Mouse (Mus musculus): ENCODE data around the gene Snf8. TPM values are rescaled to one million over a fixed set of nuclear protein-coding genes. Genes with fewer than 3 reads are reported as not detected.

Snf8 gene
- polyA plus RNA-seq, 1 experiment from 2014 or later: 84.3 TPM

GRCm38 (mm10) chr11:96015421-96015820, 19.3 kb upstream of the Snf8 start:
- Histone ChIP-seq H3K9me3 (ENCODE audit: control insufficient read depth, low read length) (no peaks in the 10 kb centered on the region), H3K4me2 (ENCODE audit: low read depth, low read length) (no peak overlapping the region), H3K4me1 (replicated peaks; ENCODE audit: control insufficient read depth, insufficient read depth, low read length) (no peaks in the 10 kb centered on the region), H3K27me3 (ENCODE audit: control insufficient read depth, insufficient read depth, low read depth, low read length) (peaks cover 8% of the 10 kb centered on the region), H3K27ac (ENCODE audit: low read length) (no peak overlapping the region), H3K36me3 (ENCODE audit: control insufficient read depth, insufficient read depth, low read length) (no peaks in the 10 kb centered on the region), H3K4me3 (ENCODE audit: low read length) (no peak overlapping the region), H3K9ac (ENCODE audit: low read length) (no peak overlapping the region)
- WGBS: 22% methylated on average over 5 of the region's 5 CpGs
- ATAC-seq (ENCODE audit: low read depth): no peak

- WGBS: 18% methylated on average over 9 of the region's 9 CpGs
- 0 out of 2 replicates have a peak, but pooled peaks cover under 1% of the 10 kb centered on the region for H3K27me3 ChIP-seq (ENCODE audit: control insufficient read depth, insufficient read depth, low read depth, low read length)
- H3K4me2 ChIP-seq (ENCODE audit: low read depth, low read length): no peak overlapping the region
- no peak overlapping the region for H3K4me3 ChIP-seq (ENCODE audit: low read length)
- no peak overlapping the region for H3K27ac ChIP-seq (ENCODE audit: low read length)
- H3K9ac ChIP-seq (ENCODE audit: low read length): no peak overlapping the region
- no peaks in the 10 kb centered on the region for H3K36me3 ChIP-seq (ENCODE audit: control insufficient read depth, insufficient read depth, low read length)
- H3K4me1 ChIP-seq (replicated peaks; ENCODE audit: control insufficient read depth, insufficient read depth, low read length): no peaks in the 10 kb centered on the region
- H3K9me3 ChIP-seq (ENCODE audit: control insufficient read depth, low read length): no peaks in the 10 kb centered on the region
- ATAC-seq (ENCODE audit: low read depth): no peak
Observed at GRCm38 (mm10) chr11:96017941-96018351, 16.7 kb upstream of the Snf8 start.

DNA sequence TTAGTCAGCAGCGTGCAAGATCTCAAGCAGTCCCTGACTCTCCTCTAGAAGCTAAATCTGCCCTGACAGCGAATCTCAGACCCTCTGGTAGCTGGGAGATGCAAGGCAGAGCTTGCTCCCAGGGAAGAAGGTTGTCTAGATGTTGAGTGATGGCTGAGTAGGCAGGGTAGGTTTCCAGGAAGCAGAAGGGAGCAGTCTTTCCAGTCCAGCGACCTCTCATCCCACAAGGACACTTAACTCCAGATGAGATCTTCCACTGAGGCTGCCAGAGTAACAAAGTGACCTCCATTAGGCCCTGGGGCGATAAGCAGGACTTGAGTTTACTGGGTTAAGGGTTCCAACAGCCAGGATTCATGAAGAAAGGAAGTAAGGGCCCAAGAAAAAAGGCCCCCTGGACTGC, 14.1 kb upstream of the Snf8 start:
- Histone ChIP-seq H3K4me1 (replicated peaks; ENCODE audit: control insufficient read depth, insufficient read depth, low read length) (no peaks in the 10 kb centered on the region), H3K9ac (ENCODE audit: low read length) (no peak overlapping the region), H3K4me3 (ENCODE audit: low read length) (no peak overlapping the region), H3K27me3 (ENCODE audit: control insufficient read depth, insufficient read depth, low read depth, low read length) (no peaks in the 10 kb centered on the region), H3K4me2 (ENCODE audit: low read depth, low read length) (no peak overlapping the region), H3K27ac (ENCODE audit: low read length) (no peak overlapping the region), H3K36me3 (ENCODE audit: control insufficient read depth, insufficient read depth, low read length) (no peaks in the 10 kb centered on the region), H3K9me3 (ENCODE audit: control insufficient read depth, low read length) (no peaks in the 10 kb centered on the region)
- WGBS: 39% methylated on average over 4 of the region's 4 CpGs
- ATAC-seq (ENCODE audit: low read depth): no peak

GRCm38 (mm10) chr11:96028130-96028529, 6.6 kb upstream of the Snf8 start:
- Histone ChIP-seq H3K27ac (ENCODE audit: low read length) (no peak overlapping the region), H3K4me1 (replicated peaks; ENCODE audit: control insufficient read depth, insufficient read depth, low read length) (no peaks in the 10 kb centered on the region), H3K36me3 (ENCODE audit: control insufficient read depth, insufficient read depth, low read length) (no peaks in the 10 kb centered on the region), H3K9me3 (ENCODE audit: control insufficient read depth, low read length) (no peaks in the 10 kb centered on the region), H3K4me2 (ENCODE audit: low read depth, low read length) (no peak overlapping the region), H3K9ac (ENCODE audit: low read length) (no peak overlapping the region), H3K27me3 (ENCODE audit: control insufficient read depth, insufficient read depth, low read depth, low read length) (no peaks in the 10 kb centered on the region; the same call in 1 of the 2 replicates), H3K4me3 (ENCODE audit: low read length) (no peak overlapping the region)
- WGBS: 44% methylated on average over 5 of the region's 5 CpGs
- no peak for ATAC-seq (ENCODE audit: low read depth)

DNA sequence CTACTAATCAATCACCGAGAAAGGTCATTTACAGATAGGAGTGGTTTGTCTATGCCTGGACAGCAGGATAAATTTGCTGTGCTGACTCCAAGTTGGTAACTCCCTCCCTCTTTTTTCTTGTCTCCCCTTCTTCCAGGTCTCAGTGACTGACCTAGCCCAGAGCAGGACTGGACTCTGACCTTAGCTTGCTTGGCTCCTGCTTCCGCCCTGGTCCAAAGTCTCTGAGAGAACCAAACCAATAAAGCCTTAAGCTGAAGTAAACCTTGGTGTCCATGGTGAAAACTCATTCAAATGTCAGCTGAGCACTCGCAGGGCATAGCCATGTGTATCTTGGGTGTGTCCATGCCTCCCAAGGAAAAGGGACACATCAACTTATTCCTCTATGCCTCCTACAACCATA, 4.1 kb upstream of the Snf8 start:
- H3K27me3 ChIP-seq (ENCODE audit: control insufficient read depth, insufficient read depth, low read depth, low read length): no peaks in the 10 kb centered on the region; the same call in 1 of the 2 replicates
- H3K4me1 ChIP-seq (replicated peaks; ENCODE audit: control insufficient read depth, insufficient read depth, low read length): peaks cover 2% of the 10 kb centered on the region
- no peak overlapping the region for H3K27ac ChIP-seq (ENCODE audit: low read length)
- H3K4me3 ChIP-seq (ENCODE audit: low read length): no peak overlapping the region
- H3K9ac ChIP-seq (ENCODE audit: low read length): no peak overlapping the region
- no peak overlapping the region for H3K4me2 ChIP-seq (ENCODE audit: low read depth, low read length)
- 84% methylated on average over 3 of the region's 3 CpGs for WGBS
- ATAC-seq (ENCODE audit: low read depth): no peak
- H3K36me3 ChIP-seq (ENCODE audit: control insufficient read depth, insufficient read depth, low read length): no peaks in the 10 kb centered on the region
- no peaks in the 10 kb centered on the region for H3K9me3 ChIP-seq (ENCODE audit: control insufficient read depth, low read length)

- WGBS: 58% methylated on average over 2 of the region's 2 CpGs
- H3K4me1 ChIP-seq (replicated peaks; ENCODE audit: control insufficient read depth, insufficient read depth, low read length): peaks cover 5% of the 10 kb centered on the region
- H3K4me2 ChIP-seq (ENCODE audit: low read depth, low read length): no peak overlapping the region
- no peak overlapping the region for H3K9ac ChIP-seq (ENCODE audit: low read length)
- H3K4me3 ChIP-seq (ENCODE audit: low read length): no peak overlapping the region
- ATAC-seq (ENCODE audit: low read depth): no peak
- H3K27ac ChIP-seq (ENCODE audit: low read length): no peak overlapping the region
- H3K9me3 ChIP-seq (ENCODE audit: control insufficient read depth, low read length): no peaks in the 10 kb centered on the region
- no peaks in the 10 kb centered on the region for H3K36me3 ChIP-seq (ENCODE audit: control insufficient read depth, insufficient read depth, low read length)
- no peaks in the 10 kb centered on the region; the same call in 1 of the 2 replicates for H3K27me3 ChIP-seq (ENCODE audit: control insufficient read depth, insufficient read depth, low read depth, low read length)
Observed at GRCm38 (mm10) chr11:96031701-96032100, 3.0 kb upstream of the Snf8 start.

DNA sequence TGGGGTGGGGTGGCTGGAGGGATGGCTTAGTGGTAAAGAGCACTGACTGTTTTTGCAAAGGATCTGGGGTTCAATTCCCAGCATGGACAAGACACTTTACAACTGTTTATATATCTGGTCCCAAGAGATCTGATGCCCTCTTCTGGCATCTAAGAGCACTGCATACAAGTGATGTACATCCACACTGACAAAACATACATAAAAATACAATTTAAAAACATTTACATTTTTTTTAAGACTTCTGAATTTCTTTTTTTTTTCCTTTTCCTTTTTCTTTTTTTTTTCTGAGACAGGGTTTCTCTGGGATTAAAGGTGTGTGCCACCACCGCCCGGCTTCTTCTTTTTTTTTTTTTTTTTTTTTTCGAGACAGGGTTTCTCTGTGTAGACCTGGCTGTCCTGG, 1.4 kb upstream of the Snf8 start:
- H3K9ac ChIP-seq (ENCODE audit: low read length): no peak overlapping the region
- no peaks in the 10 kb centered on the region for H3K36me3 ChIP-seq (ENCODE audit: control insufficient read depth, insufficient read depth, low read length)
- no peak overlapping the region for H3K27ac ChIP-seq (ENCODE audit: low read length)
- no peak overlapping the region for H3K4me2 ChIP-seq (ENCODE audit: low read depth, low read length)
- no peak for ATAC-seq (ENCODE audit: low read depth)
- H3K27me3 ChIP-seq (ENCODE audit: control insufficient read depth, insufficient read depth, low read depth, low read length): no peaks in the 10 kb centered on the region
- H3K4me1 ChIP-seq (replicated peaks; ENCODE audit: control insufficient read depth, insufficient read depth, low read length): peaks cover 5% of the 10 kb centered on the region
- H3K9me3 ChIP-seq (ENCODE audit: control insufficient read depth, low read length): no peaks in the 10 kb centered on the region
- H3K4me3 ChIP-seq (ENCODE audit: low read length): no peak overlapping the region
- 88% methylated on average over 3 of the region's 3 CpGs for WGBS

DNA sequence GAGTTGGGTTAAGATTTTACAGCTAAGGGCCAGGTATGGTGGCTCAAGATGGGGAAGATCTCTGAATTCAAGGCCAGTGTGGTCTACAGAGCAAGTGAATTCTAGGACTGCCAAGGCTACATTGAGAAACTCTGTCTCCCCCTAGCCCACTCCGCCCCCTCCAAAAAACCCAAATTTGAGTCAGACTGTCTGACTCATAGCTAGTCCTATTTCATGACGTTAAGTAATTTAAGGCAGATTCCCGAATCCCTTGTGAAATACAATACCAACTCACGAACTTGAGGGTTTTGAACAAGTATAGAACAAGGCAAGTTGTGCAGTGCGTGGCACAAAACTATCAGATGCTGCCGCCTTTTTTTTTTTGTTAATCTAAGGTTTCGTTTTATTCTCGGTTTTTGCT, 569 bp upstream of the Snf8 start:
- H3K9me3 ChIP-seq (ENCODE audit: control insufficient read depth, low read length): no peaks in the 10 kb centered on the region
- H3K27me3 ChIP-seq (ENCODE audit: control insufficient read depth, insufficient read depth, low read depth, low read length): no peaks in the 10 kb centered on the region
- WGBS: 50% methylated on average over 8 of the region's 8 CpGs
- peak overlapping the region; percentile 87 for H3K4me3 ChIP-seq (ENCODE audit: low read length)
- H3K4me1 ChIP-seq (replicated peaks; ENCODE audit: control insufficient read depth, insufficient read depth, low read length): peaks cover 5% of the 10 kb centered on the region
- no peaks in the 10 kb centered on the region for H3K36me3 ChIP-seq (ENCODE audit: control insufficient read depth, insufficient read depth, low read length)
- peak overlapping the region; percentile 85 for H3K9ac ChIP-seq (ENCODE audit: low read length)
- no peak for ATAC-seq (ENCODE audit: low read depth)
- peak overlapping the region; percentile 96 for H3K4me2 ChIP-seq (ENCODE audit: low read depth, low read length)
- H3K27ac ChIP-seq (ENCODE audit: low read length): no peak overlapping the region; the same call in 1 of the 2 replicates

- peaks cover 5% of the 10 kb centered on the region for H3K4me1 ChIP-seq (replicated peaks; ENCODE audit: control insufficient read depth, insufficient read depth, low read length)
- H3K9me3 ChIP-seq (ENCODE audit: control insufficient read depth, low read length): no peaks in the 10 kb centered on the region
- 0 out of 2 replicates have a peak, but pooled peaks cover 4% of the 10 kb centered on the region for H3K36me3 ChIP-seq (ENCODE audit: control insufficient read depth, insufficient read depth, low read length)
- H3K9ac ChIP-seq (ENCODE audit: low read length): peak overlapping the region; percentile 85
- 0 out of 2 replicates have a peak, but pooled peaks have one; percentile 8 for ATAC-seq (ENCODE audit: low read depth)
- H3K27me3 ChIP-seq (ENCODE audit: control insufficient read depth, insufficient read depth, low read depth, low read length): no peaks in the 10 kb centered on the region
- WGBS: 9% methylated on average over 6 of the region's 6 CpGs
- peak overlapping the region; percentile 37; the same call in 1 of the 2 replicates for H3K27ac ChIP-seq (ENCODE audit: low read length)
- peak overlapping the region; percentile 96 for H3K4me2 ChIP-seq (ENCODE audit: low read depth, low read length)
- peak overlapping the region; percentile 87 for H3K4me3 ChIP-seq (ENCODE audit: low read length)
Observed at GRCm38 (mm10) chr11:96035133-96035532, 448 bp downstream of the Snf8 start.

GRCm38 (mm10) chr11:96037499-96037898, 2.8 kb downstream of the Snf8 start:
- no peak overlapping the region for H3K27ac ChIP-seq (ENCODE audit: low read length)
- no peak overlapping the region for H3K4me3 ChIP-seq (ENCODE audit: low read length)
- 88% methylated on average over 5 of the region's 5 CpGs for WGBS
- H3K27me3 ChIP-seq (ENCODE audit: control insufficient read depth, insufficient read depth, low read depth, low read length): no peaks in the 10 kb centered on the region
- no peak overlapping the region for H3K9ac ChIP-seq (ENCODE audit: low read length)
- no peaks in the 10 kb centered on the region for H3K9me3 ChIP-seq (ENCODE audit: control insufficient read depth, low read length)
- no peak overlapping the region for H3K4me2 ChIP-seq (ENCODE audit: low read depth, low read length)
- ATAC-seq (ENCODE audit: low read depth): no peak
- H3K4me1 ChIP-seq (replicated peaks; ENCODE audit: control insufficient read depth, insufficient read depth, low read length): peaks cover 5% of the 10 kb centered on the region
- 0 out of 2 replicates have a peak, but pooled peaks cover 4% of the 10 kb centered on the region for H3K36me3 ChIP-seq (ENCODE audit: control insufficient read depth, insufficient read depth, low read length)
